Mouse (Mus musculus): ENCODE results near the gene Blmh.
"Not testable (repeated sequence)": the region's sequence is repeated elsewhere in the genome, so short reads cannot be mapped to it uniquely, and the experiment has no call there.

Blmh gene

DNA sequence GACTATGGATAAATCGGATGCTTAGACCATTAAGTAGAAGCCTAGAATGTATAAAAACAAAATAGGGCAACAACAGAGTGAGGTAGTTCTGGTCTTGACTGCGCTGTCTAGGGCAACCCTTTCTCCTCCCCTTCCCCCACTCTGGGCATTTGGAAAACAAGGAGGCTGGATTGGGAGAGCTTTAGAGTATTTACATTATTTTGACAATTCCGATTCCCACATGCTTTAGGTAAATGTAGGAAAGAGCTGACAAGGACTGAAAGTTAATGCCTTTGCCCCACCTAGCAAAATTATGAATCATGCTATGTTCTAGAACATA, 7.4 kb upstream of the Blmh start:
- no peak for DNase-seq (ENCODE audit: low spot score)

DNA sequence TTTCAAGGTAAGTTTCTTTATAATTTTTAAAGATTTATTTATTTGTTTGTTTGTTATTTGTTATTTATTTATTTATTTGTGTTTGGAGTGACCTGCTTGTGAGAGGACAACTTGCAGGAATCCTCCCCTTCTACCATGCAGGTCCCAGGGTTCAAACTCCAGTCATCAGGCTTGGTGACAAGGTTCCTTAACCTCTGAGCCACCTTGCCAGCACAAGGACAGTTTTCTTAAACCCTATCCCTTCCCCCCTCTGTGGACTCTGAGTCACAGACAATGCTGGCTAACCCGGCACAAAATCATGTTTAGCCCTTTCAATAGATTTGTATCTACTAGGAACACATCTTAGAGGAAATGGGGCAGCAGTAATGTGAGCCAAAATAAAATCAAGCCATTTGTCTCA, 4.0 kb upstream of the Blmh start:
- DNase-seq (ENCODE audit: low spot score) = no peak

DNA sequence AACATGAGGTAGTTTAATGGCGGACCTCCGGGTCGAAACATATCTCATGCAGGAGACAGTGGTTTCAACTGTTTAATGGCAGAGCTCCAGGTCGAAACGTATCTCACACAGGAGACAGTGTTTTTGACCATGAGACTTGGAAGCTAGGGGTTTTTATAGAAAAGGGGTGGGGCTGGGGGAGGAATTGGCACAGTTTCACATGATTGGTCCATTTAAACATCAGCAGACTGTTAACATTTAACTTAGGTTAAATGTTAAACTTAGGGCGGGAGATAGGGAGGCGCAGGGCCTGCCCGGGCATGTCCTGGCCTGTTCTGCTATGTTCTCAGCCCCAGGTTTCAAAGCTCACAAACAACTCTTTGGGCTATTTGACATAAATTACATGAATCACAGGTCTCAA, 4.0 kb downstream of the Blmh start:
- not testable (repeated sequence) for DNase-seq (ENCODE audit: low spot score)

DNA sequence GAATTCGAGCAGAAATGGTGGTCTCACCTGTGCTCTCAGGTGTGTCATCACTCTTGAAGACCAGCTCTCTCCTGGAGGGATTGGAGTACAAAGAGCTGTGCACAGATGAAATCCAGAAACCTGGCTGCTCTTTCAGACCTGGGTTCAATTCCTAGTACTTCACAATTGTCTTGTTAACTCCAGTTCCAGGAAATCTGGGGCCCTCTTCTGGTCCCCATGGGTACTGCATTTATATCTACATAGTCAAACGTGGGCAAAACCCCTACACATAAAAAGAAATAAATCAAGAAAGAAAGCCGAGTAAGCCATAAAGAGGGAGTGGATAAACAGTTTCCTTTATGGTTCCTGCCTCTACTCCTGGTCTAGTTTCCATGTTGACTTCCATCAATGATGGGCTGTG, 8.6 kb downstream of the Blmh start:
- no peak for DNase-seq (ENCODE audit: low spot score)

DNA sequence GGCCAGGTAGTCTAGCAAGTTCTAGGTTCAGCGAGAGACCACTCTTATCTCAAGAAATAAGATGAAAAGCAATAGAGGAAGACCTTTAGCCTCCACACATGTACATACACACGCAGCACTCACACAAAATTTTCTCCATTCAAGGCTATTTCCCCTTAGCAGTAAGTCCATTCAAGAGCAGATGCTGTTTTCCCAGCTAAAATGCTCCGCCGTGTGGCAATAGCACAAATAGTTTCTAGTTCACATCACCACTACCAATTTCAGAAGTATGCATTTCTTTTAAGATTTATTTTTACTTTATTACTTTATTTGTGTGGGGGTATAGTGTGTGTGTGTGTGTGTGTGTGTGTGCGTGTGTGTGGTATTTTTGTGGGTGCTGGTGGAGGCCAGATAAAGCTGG, 12.0 kb downstream of the Blmh start:
- DNase-seq (ENCODE audit: low spot score) = no peak

DNA sequence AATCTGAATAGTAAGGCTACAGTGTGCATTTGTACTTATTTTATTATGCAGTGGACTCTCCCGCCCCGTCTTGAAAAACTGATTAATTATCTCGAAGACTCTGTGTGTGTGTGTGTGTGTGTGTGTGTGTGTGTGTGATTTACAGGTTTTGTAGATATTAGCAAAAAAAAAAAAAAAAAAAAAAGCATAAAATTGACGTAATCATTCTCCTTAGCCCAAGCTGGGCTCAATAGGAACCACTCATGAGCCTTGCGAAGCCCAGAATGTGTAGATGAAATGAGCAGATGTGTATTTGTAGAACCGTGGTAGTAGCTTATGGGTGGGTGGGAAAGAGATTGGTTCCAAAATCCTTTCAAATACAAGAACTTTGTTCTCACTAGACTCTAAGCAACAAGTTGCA, 20.2 kb downstream of the Blmh start:
- DNase-seq (ENCODE audit: low spot score) = no peak

DNA sequence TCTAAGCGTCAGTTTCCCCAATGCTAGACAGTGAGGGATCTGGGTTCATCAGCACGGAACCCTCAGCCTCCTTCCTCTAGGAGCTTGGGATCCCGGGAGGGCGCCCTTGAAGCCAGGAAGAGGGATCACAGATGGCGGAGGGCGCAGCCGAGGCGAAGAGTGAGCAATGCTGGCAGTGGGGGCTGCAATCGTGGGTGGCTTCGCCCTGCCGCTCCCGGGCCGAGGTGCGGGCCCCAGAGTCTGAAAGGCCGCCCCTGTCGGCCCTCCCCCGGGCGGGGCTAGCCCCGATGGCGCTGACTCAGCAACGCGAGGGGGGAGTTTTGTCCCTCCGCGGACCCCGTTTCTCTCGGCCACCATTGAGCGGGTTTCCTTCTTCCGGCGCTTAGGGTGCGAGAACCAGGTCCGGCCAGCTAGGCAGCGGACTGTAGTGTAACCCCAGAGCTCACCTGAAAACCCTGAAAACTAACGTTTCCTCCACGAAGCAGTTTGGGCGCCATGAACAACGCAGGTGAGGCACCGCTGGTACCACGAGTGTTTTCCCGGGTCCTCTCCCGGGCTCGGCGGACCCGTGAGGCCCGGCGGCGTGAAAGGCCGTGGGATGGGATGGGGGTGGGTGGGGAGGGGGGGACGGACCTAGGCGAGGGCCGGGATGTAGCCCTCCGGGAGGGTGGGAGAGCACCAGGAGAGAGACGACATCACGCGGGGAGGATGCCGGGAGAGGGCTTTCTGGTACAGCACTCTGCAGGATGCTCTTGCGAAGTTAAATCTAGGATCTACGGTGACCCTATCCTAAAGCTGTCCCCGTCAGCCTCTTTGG, 21.0 kb downstream of the Blmh start:
- DNase-seq (ENCODE audit: low spot score) = peak; percentile 87

DNA sequence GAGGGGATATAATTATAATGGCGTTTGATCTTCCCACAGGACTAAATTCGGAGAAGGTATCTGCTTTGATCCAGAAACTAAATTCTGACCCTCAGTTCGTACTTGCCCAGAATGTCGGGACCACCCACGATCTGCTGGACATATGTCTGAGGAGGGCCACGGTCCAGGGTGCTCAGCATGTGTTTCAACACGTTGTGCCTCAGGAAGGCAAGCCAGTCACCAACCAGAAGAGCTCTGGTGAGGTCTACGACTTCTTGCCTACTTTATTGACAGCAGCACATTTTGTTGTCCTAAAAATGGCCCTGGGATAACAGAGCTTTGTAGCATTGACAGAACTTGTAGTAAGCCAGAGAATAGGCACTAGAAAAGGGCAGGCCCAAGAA, 21.6 kb downstream of the Blmh start:
- DNase-seq (ENCODE audit: low spot score) = no peak

DNA sequence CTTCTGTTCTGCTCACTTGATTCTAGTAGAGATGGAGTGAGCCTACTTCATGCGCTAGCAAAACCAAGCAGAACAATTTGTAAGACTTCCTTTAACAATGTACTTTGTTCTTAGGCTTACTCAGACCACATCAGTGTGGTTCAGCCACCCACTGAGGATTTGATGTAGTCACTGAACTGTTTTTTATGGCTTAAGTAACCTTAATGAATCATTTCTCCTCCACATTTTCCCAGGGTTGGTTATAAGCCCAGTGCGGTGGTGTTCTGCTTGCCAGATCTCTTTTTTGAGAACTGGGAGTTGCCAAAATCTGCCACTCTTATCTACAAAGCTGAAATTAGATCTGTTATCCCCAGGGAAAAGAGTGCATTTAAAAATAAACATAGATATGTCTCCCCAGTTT, 28.9 kb downstream of the Blmh start:
- no peak for DNase-seq (ENCODE audit: low spot score)

DNA sequence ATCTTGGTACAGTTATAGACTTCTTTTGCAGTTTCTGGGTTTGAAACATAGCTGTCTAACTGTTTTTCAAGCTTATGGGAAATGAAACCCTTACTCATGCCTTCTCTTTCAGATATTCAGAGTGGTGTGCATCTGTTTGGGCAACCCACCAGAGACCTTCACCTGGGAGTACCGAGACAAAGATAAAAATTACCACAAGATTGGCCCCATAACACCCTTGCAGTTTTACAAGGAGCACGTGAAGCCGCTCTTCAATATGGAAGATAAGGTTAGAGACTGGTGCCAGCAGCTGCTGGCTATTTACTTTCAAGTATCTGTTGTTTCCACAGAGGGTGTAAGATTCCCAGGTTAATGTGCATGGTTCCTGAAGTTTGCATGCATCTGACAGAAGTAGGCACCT, 41.1 kb downstream of the Blmh start:
- no peak for DNase-seq (ENCODE audit: low spot score)

DNA sequence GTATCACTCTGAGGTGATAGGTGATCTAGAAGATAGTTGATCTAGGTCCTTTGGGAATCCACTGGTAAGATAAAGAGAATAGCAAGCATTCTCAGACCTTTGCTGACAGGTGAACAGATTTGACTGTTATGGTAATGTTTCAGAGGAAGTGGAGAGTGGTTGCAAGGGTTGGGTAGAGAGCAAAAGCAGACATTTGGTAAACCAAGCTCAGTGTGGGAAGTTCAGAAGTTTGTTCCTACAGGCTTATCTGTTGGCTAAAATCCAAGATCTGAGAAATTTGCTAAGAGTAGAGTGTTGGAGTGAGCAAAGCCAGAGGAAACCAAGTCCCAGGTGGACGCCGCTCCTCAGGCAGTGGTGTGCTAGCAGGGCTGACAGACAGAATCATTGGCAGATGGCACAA, 45.7 kb downstream of the Blmh start:
- no peak for DNase-seq (ENCODE audit: low spot score)

DNA sequence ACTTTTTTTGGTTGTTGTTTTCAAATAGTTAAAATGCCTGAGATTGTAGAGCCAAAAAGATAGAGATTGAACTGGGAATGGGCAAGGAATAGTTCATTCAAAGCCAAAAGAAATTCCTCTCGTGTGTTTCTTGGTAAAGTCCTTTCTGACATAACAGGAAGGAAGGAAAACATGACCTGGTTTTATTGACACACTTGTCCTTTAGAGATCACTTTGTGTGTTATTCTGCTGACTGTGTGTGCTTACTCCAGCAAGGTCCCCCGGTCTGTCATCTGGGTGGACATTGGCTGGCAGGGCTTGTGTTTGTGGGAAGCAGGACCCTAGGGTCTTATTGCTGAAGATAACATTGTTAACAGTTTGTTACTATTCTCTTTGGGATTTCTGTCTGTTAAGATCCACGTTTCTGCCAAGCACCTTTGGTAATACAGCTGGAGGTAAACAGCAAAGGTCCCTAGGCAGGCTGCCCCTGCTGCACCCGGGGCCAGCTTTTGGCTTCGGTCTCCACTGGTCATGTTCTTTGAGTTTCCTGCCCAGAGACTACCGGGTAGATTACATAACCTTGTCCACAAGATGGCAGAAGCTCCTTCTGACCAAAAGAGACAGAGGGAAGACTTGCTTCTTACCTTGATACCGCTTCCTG, 50.2 kb downstream of the Blmh start:
- no peak for DNase-seq (ENCODE audit: low spot score)

DNA sequence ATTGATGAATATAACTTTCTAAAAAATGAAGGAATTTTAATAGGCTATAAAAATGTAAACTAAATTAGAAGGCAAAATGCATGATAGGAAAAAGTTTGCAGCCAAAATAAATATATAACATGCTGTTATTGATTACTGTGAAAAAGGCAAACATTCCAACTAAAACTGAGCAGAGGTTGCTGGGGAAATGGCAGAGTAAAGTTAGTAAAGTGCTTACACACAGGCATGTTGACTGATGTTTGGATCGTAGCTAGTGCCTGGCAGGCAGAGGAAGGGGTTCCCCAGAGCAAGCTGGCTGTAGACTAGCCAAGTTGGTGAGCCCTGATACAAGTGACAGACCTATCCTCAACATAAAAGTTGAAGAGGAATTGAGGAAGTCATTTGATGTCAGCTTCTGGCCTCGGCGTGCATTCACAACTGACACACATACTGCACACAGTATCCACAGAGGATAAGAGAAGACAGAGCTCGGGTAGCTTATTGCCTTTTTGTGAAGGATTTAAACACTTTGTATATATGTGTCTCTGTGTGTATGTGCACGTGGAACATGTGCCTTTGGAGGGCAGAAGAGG, 57.0 kb downstream of the Blmh start:
- no peak for DNase-seq (ENCODE audit: low spot score)

DNA sequence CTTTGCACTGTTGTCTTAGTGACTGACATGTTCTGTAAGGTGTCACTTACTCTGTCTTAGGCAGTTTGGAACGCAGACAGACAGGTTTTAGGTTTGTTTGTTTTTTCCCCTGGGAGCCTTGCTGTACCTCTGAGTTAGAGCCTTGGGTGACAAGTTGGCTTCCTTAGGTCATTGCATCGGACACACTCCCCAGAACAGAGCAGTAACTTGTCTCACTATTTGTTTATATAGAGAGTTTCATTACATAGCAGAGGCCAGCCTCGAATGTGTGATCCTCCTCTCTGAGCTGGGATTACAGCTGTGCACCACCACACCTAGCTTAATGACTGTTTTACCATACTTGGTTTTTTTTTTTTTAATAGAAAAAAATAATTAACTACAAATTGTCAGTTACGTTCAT, 57.8 kb downstream of the Blmh start:
- no peak for DNase-seq (ENCODE audit: low spot score)

DNA sequence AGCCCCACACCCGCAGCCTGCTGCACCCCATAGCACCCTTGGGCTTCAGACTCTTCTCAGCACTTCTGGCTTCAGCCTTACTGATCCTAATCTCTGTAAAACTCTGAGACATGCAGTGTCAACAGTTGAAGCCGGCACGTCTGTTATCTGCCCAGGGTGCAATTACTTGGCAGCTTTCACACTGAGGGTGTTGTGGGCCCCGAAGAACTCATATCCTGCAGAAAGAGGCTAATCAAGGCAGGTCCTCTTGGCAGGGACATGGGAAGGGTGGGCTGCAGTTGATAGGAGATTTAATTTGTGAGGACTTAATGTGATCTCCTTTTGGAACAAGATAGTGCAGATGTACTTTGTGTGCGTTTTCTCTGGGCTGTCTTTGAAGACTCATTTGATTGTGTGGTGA, 59.0 kb downstream of the Blmh start:
- no peak for DNase-seq (ENCODE audit: low spot score)

DNA sequence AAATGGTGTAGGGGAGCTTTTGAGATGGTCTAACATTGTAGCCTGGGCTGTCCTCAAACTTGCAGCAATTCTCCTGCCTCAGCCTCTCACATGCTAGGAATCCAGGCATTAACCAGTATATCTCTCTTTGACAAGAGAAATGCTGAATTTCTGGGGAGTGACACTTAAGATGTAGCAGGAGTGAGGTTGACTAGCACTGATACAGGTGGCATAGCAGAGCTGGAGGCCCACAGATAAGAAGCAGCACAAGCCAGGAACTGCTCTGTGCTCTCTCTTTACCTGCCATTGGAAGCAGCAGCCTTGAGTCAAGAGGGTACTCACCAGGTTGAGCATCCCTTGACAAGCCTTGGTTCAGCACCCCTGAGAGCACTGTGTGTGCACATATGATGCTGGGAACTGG, 59.6 kb downstream of the Blmh start:
- no peak for DNase-seq (ENCODE audit: low spot score)

DNA sequence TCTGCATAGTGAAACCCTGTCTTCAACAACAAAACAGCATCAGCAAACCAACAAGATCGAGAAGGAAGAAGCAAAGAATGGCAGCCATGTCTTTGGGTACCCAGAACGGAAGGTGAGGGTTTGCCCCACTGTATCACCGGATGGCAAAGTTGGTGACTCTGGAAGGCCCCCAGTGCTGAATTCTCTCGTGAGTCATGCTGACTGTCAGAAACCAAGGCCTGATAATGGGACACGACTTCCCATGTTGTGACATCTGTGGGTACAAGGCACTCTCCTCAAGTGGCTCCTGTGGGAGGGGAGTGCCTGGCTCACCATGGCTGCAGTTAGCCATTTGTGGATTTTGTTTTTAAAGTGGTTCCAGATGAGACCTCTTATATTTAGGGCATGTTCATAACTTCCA, 66.2 kb downstream of the Blmh start:
- no peak for DNase-seq (ENCODE audit: low spot score)

DNA sequence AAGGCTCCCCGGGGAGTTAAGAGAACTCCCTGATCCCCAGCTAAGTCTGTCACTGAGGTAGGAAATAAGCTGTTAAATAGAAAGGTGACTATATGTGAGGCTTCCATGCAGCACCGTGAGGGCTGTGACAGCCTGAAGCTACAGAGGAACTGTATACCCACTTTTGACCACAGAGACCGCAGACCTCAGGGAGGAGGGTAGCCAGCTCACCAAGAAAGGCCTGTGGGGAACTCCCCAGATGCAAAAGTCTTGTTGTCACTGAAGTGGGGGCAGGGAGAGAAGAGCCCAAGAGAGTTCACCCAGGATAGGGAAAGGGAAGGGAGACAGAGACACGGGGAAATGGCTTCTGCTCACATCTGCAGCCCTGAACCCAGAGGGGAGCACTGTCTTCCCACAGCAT, 68.3 kb downstream of the Blmh start:
- no peak for DNase-seq (ENCODE audit: low spot score)

DNA sequence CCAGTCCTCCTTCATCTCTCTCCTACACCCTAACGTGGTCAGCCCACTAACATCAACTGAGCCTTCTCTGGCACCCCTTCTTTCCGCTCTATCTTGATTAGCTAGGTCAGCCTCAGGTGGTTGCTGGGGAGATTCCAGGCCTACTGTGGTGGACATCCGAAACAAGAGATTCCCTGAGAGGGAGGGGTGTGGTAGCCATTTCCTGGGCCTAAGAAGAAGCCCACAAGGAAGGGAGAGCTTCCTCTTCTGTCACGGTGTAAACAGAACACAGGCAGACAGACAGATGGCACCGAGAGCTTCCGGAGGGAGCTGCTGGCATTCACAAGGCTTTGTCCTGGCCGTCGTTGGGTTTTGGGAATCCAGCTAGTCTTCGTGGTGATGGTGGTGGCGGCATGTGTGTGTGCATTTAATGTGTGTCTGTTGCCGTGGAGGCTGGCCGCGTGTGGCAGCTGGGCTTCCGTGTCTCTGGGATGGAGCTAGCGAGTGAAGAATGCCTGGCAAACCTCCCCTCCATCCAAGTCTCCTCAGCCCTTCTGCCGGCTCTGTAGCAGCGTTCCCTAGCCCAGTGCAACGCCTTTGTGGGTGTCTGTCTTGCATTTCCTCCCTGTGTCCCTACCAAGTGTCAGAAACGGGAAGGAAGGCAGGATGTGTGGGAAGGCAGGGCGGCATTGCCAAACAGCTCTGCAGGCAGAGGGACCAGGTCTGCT, 71.5 kb downstream of the Blmh start:
- DNase-seq (ENCODE audit: low spot score) = no peak

DNA sequence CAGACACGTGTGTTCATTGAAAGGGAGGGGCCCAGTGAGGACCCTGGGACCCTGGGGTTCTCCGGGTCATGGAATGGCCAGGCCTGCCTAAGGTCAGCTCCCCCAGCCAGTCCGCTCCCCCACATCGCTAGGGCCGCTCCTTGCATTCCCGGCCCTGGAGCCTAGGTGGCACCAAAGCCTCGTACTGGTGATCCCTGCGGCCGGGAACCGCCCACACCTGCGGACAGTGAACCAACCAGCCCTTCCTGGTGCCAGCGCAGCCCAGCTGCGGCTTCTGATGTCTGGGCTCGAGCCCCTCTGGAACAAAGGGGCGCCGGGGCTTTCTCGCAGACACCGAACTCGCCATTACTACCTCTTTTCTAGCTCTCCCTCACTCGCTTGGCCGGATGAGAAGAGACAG, 72.7 kb downstream of the Blmh start:
- peak; percentile 24 for DNase-seq (ENCODE audit: low spot score)

DNA sequence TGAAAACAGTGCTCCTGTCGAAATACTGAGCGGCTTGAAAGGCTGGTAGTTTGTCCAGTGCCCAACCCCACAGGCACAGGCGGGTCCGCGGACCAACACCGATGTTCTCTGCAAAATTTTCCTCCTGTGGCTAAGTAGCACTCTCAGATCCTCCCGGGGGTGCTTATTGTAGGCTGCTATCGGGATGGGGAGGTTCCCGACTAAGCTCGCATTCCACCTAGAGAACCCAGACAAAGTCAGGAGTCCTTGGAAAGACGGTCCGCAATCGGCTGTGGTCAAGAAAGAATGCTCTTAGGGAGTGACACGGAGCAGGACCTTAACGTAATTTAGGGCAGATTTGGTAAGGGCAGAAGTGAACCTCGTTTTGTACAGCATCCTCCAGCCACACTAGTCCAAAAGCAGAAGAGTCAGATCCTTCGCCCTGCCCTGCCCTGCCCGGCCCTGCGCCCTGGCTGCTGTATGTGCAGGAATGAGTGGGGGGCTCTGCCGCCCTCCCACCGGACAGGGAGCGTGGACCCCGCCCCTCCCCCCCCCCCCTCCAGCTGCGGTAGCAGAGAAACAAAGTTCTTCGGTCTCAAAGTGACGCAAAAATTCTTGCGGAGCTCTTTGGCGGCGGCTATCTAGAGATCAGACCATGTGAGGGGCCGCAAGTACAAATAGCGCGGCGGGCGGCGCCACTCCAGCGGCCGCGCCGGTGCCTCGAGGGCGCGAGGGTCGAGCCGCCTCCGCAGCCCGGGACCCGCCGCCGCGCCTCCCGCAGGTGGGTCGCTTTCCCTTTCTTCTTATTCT, 73.5 kb downstream of the Blmh start, which contains the start of gene Slc6a4:
TSS of gene Slc6a4 (plus strand) at position 688 of the 789 bp plus-strand sequence.
- DNase-seq (ENCODE audit: low spot score) = no peak

DNA sequence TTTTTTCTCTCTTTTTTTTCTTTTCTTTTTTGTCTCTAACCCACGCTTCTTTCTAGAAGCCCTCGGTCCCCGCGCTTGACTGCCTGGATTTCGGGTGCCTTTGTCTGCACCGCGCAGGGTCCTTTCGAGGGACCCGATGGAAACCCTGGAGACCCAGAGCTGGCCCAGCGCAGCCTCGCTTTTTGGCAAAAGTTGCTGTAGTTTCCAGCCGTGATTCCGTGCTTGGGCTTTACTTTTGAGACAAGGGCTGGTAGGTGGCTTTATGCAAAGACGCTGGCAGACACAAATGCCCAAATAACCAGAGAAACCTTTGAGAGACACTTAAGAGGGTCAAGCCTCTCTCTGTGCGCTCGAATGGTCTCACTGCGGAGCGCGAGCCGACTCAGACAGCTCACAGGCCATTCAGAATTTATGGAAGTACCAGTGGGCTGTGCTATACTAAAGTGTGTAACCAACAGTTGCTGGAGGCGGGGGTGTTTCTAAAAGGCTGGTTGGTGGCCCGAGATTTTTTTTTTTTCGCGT, 74.2 kb downstream of the Blmh start:
- DNase-seq (ENCODE audit: low spot score) = no peak
